Mouse (Mus musculus) right cerebral cortex, postnatal 36 days (tissue): ENCODE measurements around the gene Hmga1b.
A peak's percentile ranks its signal among the peaks of the same experiment; 100 is the strongest.
"Not testable (repeated sequence)": the region's sequence is repeated elsewhere in the genome, so short reads cannot be mapped to it uniquely, and the experiment has no call there.

Experiments
- DNase-seq, 2 experiments: peaks; one replicate each; pipeline ENCODE4 v3.0.0; 2022; ENCODE audit warnings: low spot score in 2 of 2, mixed read lengths in 1 of 2

Gene Hmga1b

DNA sequence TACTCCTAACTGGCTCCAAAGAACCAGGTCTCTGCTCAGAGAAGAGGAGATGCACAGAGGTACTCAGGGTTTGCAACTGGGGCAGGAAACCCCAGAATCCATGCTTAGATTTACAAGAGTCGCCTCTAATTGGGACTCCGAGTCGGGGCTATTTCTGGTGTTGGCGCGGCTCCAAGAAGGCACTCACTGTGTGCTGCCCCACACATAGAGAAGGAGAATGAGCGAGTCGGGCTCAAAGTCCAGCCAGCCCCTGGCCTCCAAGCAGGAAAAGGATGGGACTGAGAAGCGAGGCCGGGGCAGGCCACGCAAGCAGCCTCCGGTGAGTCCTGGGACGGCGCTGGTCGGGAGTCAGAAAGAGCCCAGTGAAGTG is at the start of gene Hmga1b:
Hmga1b (plus strand) TSS at position 123 of the 370 bp plus-strand sequence.
- not testable (repeated sequence) for DNase-seq

DNA sequence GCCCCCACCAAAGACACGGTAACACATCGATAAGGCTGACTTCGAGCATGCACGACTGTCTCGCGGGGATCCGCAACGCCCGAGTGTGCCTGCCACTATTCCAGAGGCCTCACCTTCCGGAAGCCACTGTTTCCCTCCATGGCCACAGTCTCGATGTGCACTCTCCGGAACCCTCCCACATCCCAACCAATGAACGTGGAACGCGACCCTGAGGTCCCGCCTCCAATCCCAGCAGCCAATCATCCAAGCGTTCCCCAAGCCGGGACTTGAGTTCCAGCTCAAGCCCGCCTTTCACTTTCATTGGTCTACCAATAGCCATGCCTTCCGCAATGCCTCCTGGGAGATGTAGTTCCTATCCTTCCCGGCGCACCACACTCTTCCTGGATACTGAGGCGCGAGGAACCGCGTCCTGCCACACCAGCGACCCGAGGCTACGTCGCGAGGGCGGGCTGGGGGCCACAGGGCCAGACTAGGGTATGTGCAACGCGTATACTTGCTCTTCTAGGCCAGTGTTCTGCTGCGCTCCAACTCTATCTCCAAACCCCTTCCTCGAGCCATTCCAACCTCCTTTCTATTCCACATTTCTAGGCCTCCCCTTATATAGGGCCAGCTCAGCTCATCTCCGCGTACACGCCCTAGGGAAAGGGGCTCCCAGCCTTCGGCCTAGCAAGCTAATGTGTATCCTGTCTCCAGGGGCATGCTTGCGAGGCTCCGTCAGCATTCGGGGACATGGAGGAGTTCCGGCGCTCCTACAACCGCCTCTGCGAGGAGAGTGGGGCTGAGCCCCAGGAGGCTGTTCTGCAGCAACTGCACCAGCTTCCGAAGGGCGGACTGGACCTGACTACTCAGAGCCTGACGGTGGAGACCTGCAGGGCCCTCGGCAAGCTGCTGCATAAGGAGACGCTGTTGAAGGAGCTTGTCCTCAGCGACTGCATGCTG is 48.7 kb upstream of the Hmga1b start, which contains the start of the genes Cenpx and Lrrc45:
Cenpx (minus strand) TSS at position 159 of the 939 bp plus-strand sequence.
Lrrc45 (plus strand) TSS at position 346 of the 939 bp plus-strand sequence.
- DNase-seq: peak; percentile 97 to 99

DNA sequence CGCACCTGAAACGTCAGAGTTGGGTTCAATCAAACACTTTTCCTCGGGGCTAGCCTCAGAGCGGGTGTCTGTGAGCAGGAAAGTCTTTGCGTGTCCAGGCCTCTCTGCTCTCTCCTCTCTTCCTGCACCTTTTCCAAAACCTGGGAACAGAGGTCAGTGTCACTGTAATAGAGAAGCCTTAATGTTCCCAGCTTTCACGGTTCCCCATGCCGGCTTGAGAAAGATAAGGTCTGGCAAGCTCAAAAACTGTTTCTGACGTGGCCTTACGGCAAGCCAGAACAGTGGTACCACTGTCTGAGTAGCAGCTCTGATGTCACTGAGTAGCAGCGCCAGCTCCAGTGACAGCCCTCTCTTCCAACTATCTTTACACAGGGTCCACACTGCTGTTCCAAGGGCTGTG is 48.0 kb upstream of the Hmga1b start:
- no peak for DNase-seq

DNA sequence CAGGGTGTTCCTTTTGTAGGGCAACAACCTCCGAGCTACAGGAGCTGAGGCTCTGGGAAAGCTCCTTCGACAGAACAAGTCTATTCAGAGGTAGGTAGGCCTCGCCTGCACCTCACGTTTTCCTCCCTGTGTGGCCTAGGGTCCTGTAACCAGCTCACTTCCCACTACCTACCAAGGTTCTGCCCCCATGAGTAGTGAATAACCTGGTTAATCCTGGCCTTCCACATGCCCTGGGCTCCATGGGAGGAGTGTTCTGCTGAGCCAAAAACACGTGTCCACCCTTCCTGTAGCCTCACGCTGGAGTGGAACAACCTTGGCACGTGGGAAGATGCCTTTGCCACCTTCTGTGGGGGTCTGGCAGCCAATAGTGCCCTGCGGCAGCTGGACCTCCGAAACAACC is 47.5 kb upstream of the Hmga1b start:
- no peak for DNase-seq

DNA sequence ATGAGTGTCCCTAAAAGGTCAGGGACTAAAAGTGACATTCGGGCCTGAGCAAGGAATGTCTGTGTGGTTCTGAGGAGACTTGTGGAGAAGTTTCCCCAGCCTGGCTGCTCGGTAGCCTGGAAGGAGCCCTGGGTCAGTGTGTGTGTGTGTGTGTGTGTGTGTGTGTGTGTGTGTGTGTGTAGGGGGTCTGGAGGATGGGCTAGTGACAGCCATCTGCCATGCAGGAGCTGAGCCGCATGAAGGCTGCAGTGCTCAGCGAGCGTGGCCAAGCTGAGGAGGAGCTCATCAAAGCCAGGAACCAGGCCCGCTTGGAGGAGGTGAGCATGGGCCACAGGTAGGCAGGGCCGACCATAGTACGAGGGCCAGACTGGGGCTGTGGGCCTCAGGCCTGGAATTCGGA is 43.4 kb upstream of the Hmga1b start:
- no peak for DNase-seq

DNA sequence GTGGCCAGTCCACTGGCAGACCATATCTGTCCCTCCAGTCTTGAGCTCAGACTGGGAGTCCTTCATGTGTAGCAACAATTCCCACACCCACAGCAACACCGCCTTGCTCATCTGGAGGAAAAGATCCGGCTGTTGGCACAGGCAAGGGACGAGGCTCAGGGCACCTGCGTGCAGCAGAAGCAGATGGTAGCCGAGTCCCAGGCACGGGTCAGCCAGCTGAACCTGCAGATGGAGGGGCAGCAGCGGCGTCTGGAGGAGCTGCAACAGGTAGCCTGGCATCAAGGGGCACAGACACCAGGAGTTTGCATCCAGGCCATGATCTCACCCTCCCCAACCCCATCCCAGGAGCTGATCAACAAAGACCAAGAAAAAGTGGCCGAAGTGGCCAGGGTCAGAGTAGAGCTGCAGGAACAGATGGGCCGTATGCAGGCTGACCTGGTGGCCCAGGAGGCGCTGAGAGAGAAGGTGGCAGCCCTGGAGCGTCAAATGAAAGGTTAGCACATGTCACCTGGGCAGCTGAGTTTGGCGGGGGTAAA is 42.7 kb upstream of the Hmga1b start:
- no peak for DNase-seq

DNA sequence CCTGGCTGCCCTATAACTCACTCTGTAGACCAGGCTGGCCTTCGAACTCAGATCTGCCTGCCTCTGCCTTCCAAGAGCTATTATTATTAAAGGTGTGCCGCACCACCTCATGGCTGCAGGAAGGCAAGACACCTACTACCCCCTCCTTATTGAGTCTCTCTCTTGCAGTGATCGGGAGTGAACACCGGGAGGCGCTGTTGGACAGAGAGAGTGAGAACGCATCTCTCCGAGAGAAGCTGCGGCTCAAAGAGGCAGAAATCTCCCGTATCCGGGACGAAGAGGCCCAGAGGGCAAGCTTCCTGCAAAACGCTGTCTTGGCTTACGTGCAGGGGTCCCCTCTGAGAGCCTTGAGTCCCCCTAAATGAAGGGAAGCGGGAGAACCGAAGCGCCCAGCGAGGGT is 42.1 kb upstream of the Hmga1b start:
- peak; percentile 44 to 74 for DNase-seq

DNA sequence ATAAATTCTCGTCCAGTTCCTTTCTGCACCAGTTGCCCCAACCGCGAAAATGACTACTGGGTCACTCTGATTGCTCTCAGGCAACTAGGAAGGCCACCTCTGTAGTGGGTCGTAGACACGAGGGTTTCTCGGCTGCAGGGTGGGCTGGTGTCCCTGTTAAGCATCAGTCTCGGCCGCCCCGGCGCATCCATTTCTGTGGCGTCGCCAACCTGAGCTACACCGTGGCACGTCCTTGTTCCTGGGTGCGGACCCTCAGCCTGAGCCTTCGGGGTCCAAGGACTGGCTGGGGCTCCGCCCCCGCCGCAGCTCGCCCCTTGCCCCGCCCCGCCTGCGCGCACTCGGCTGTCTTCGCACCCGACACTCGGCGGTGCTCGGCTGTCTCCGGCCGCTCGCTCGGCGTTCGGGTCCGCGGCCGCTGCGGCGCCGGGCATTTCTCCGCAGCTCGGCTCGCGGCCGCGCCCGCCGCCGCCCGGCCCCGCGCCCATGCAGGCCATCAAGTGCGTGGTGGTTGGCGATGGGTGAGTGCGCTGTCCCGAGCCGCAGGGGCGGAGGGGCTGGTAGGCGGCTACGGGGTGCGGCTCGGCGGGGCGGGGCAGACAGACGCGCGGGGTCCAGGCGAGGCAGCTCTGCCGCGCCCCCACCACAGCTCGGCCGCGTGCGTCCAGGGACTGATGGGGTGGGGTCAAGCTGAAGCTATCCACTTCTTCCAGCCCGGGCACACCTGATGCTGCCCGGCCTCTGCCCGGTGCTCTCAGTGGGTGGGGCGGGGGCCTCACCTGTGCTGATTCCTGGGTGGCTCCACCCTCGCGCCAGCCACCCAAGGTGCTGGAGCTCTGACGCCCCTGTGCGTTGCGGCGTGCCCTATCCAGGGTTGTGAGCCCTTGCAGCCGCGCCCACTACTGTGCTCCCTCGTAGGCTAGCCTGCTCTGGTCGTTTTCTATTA is 41.2 kb upstream of the Hmga1b start, which contains the start of gene Rac3:
Rac3 (plus strand) TSS at position 347 of the 943 bp plus-strand sequence.
- DNase-seq: peak in 1 of 2 experiments; percentile 34

DNA sequence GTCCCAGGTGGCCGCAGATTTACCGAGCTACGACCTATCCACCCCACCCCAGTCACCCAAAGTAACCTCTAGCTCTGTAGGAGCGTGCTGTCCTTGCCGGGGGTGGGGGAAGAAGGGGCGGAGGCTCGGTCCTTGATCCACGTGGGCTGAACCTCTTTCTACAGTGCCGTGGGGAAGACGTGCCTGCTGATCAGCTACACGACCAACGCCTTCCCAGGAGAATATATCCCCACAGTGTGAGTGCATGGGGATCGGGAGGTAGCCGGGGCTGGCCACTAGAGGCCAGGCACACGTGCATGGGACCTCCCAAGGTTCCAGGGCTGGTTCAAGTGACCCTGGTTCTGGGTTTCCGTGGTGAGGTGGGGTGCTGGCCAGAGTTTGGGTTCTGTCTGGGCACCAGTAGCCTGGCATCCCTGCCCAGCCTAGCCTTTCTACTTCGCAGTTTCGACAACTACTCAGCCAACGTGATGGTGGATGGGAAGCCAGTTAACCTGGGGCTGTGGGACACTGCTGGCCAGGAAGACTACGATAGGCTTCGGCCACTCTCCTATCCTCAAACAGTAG is 40.4 kb upstream of the Hmga1b start:
- DNase-seq: no peak

DNA sequence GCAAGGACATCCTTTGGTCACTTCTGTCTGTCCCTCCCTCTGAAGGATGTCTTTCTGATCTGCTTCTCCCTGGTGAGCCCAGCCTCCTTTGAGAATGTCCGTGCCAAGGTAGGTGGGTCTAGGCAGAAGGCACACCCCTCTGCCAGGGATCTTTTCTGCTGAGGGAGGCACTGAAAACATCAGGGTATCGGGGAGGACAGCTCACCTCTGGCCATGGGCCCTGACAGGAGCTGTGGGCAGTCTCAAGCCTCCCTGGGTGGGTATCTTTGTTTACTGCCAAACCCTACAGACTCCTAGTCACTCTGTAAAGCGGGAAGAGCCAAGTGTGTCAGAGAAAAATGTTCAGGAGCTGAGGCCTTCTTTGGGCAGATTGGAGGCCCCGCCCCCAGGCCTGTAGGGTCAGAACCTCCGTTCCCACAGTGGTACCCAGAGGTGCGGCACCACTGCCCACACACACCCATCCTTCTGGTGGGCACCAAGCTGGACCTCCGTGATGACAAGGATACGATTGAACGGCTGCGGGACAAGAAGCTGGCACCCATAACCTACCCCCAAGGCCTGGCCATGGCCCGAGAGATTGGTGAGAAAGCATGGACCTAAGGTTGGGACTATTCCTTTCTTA is 39.7 kb upstream of the Hmga1b start:
- DNase-seq: no peak

DNA sequence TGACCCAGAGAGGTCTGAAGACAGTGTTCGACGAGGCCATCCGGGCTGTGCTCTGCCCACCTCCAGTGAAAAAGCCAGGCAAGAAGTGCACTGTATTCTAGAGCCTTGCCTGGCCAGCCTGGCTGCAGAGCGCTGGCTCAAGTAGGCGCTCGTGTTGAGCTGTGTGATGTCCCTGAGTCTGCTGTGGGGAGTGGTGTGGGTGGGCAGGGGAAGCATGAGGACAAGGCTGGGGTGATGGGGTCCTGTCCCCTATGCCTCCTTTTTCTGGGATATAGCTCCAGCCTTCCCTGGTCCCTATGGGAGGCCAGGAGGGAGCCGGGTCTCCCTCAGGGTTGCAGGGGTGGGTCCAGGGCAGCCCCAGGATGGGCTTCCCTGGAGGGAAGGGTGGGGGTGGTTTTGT is 39.1 kb upstream of the Hmga1b start:
- no peak for DNase-seq

DNA sequence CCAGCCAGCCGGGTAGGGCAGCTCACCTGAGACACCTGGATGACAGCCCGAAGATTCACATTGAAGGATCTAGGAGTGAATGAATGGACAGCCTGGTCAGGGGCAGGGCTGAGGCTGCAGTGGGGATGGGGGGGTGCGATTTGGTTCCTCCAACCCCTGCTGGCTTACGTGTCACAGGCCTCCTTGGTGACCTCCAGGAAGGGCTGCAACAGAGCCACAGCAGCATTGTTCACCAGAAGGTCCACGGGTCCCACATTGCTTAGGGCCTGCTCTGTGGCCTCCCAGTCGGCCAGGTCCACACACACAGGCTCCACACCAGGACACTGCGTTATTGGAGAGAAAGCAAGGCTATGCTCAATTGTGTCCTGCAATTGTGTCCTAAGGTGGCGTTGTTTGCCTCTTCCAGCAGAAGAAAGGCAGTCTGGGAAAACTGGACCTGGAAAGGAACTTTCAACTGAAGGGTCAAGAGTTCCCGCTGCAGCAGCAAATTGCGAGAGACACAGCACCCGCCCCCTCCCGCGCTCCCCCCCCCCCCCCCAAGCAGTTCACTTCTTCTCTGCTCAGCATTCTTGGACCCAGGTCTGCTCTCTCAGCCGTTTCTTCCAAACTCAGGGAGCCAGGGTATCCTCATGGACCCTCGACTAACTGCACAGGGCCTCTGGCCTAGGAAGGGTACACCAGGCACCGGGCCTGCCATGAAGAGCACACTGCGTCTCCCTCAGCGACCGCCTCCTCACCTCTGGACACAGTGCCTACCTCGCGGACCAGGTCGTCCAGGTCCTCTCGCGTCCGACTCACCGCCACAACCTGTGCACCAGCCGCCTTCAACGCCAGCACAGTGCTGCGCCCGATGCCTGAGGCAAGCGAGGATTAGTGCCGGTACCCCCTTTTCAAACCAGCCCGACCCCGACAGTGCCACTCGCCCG is 36.1 kb upstream of the Hmga1b start:
- no peak for DNase-seq

DNA sequence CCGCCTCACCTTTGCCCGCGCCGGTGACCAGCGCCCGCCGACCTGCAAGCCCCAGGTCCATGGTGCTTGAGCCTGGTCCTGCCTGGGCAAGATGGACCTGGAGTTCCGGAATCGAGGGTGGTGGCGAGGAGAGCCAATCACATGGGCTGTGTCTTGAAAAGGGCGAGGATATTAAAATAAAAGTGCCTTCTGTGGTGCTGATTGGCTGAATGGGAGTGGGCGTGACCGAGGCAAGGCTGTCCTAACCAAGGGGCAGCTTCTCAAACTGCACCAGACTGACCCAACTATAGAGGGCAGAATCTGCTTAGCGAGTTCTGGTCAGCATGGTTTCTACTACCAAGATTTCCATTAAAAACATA is 35.4 kb upstream of the Hmga1b start, which contains the start of gene Dcxr:
Dcxr (minus strand) TSS at position 113 of the 359 bp plus-strand sequence.
- peak; percentile 53 to 58 for DNase-seq

DNA sequence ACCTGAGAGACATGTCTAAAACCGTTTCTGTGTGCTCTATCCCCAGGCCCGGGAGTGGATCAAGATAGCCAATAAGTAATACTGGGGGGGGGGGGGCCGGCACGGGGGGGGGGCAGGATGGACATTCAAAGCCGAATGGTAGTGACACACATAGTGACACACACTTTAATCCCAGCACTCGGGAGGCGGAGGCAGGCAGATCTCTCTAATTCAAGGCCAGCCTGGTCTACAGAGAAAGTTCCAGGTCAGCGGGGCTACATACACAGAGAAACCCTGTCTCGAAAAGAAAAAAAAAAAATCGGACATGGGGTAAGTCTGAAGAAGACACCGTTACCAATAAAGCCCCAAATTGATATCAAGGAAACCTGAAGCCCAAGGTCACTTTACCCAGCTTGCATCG is 35.0 kb upstream of the Hmga1b start:
- no peak for DNase-seq

DNA sequence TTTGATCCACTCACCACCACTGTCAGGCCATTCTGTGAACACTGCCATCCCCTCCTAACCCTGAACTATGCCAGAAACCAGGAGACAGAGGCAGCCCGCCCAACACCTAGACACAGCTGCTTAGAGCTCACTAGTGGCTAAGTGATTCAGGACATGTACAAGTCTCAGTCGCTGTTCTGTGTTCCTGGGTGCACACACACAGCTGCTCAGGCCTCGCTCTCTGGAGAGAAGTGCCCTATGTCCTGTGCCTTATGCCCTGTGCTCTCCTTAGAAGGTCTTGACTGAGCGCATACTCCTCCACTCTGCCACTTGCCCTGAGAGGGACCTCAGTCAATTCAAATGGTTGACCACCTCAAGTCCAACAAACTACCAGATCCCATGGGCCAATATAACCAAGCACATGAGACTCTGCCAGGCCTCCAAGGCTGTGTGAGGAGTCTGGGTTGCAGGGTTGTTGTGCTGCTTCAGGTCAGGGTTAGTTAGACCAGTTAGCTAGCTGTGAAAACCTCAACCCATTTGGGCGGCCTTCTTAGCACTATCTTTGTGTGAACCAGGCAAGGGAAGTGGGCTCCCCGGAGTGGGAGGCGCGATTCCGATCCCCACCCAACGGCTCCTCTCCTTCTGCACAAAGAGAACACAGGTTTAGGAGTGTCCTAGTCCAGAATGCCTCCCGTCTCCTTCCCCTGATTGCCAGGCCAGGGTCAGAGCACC is 33.9 kb upstream of the Hmga1b start:
- DNase-seq: no peak

DNA sequence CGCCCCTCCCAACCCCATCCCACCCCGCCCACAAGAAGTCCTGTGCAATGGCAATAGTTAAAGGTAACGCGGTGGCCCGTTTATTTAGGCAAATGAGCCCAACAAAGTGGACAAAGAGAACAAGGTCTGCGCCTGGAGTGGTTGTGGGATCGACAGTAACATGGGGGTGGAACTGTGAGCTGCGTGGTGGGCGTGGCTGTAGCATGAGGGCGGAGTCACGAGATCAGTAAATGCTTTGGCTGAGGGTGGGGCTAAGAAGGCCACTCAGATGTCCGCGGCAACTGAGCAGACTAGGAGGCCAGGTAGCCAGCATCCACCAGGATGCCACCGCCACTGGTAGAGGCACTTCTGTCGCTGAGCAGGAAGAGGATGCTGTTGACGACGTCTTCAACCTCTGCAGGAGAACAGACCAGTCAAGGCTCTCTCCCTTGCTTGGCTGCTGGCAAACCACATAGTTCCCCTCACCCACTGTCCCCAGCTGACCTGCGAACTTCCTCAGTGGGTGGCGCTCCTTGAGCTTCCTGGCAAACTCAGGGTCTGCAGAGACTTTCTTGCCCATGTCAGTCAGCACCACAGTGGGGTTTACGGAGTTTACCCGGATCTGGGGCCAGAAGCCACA is 33.1 kb upstream of the Hmga1b start:
- not testable (repeated sequence) for DNase-seq

DNA sequence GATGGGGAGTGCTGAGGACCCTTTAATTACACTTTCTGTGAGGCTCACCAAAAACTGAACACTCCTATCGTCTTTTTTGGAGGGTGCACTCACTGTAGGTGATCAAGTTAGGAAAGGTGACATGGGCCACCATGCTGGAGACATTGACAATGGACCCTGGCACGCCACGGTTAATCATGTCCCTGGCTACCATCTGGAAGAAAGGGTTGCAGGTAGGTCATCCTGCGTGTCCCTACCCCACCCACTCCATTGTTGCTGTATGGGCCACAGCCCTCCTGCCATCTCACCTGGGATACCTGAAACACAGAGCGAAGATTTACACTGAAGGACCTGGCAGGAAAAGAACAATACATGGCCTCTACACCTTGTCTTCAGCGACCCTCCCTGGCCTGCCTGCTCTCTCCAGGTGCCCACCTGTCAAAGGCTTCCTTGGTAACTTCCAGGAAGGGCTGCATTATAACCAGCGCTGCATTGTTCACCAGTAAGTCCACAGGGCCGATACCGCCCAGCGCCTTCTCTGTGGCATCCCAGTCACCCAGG is 32.2 kb upstream of the Hmga1b start:
- no peak for DNase-seq

DNA sequence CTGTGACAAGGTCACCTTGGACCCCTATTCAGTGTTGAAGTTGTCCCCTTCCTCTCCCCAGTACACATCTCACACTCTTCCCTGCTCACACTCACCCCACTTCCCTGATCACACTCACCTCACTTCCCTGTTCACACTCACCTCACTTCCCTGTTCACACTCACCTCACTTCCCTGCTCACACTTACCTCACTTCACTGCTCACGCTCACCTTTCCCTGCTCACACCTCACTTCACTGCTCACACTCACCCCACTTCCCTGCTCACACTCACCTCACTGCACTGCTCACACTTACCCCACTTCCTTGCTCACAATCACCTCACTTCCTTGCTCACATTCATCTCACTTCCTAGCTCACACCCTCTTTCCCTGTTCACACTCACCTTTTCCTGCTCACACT is 31.2 kb upstream of the Hmga1b start:
- DNase-seq: no peak
